Comparison of ENCODE assay signal across 20 mouse cellular contexts in genomic region chr16:93207217-93207616, GRCm38 (mm10).
"Had no signal": no experiment of that assay in that cellular context is flagged by ENCODE, and none has a peak within 500 bp of the region (broad histone marks: within the 10 kb centered on the region; RNA-seq: fewer than 3 reads in every experiment).

No protein-coding gene starts in this region.

- ATAC-seq: liver, postnatal 0 days; lung, postnatal 0 days; midbrain, embryonic 13.5 days; midbrain, embryonic 15.5 days had no signal

- H3K4me2 ChIP-seq: liver, embryonic 13.5 days; liver, embryonic 15.5 days; lung, embryonic 15.5 days; midbrain, embryonic 11.5 days; midbrain, embryonic 13.5 days; midbrain, embryonic 15.5 days; neural tube, embryonic 13.5 days; neural tube, embryonic 15.5 days had no signal

- H3K4me3 ChIP-seq: liver, embryonic 13.5 days; liver, embryonic 15.5 days; lung, embryonic 15.5 days; megakaryocyte, embryonic 14.5 days; midbrain, embryonic 13.5 days; midbrain, embryonic 15.5 days; myocyte; neural tube, embryonic 13.5 days; neural tube, embryonic 15.5 days had no signal

- H3K9me3 ChIP-seq: liver, embryonic 13.5 days; liver, embryonic 15.5 days; lung, embryonic 15.5 days; megakaryocyte, embryonic 14.5 days; midbrain, embryonic 13.5 days; midbrain, embryonic 15.5 days; neural tube, embryonic 13.5 days; neural tube, embryonic 15.5 days had no signal

- H3K27ac ChIP-seq: liver, embryonic 13.5 days; liver, embryonic 15.5 days; lung, embryonic 15.5 days; macrophage; midbrain, embryonic 13.5 days; midbrain, embryonic 15.5 days; neural tube, embryonic 13.5 days; neural tube, embryonic 15.5 days had no signal

- H3K9ac ChIP-seq: liver, embryonic 13.5 days; liver, embryonic 15.5 days; liver, postnatal 0 days; lung, embryonic 15.5 days; midbrain, embryonic 13.5 days; midbrain, embryonic 15.5 days; neural tube, embryonic 13.5 days; neural tube, embryonic 15.5 days had no signal

- H3K36me3 ChIP-seq: liver, embryonic 13.5 days; liver, embryonic 15.5 days; lung, embryonic 15.5 days; midbrain, embryonic 13.5 days; midbrain, embryonic 15.5 days; neural tube, embryonic 13.5 days; neural tube, embryonic 15.5 days had no signal

- H3K27me3 ChIP-seq: lung, embryonic 15.5 days; midbrain, embryonic 13.5 days; midbrain, embryonic 15.5 days; neural tube, embryonic 13.5 days; neural tube, embryonic 15.5 days had no signal

- DNase-seq: liver, embryonic 13.5 days; liver, postnatal 0 days; lung, adult 2 months; lung, postnatal 14 days; right cerebral cortex, postnatal 14 days; spleen, adult 18-20 months; thymus, adult 18-20 months; thymus, postnatal 14 days; thymus, postnatal 36 days had no signal

- H3K4me1 ChIP-seq: lung, embryonic 15.5 days; midbrain, embryonic 13.5 days; midbrain, embryonic 15.5 days; neural tube, embryonic 13.5 days; neural tube, embryonic 15.5 days had no signal
